Mouse (Mus musculus) granulocyte monocyte progenitor cell, adult 5-6 weeks (primary cell): ENCODE results near the gene Dyrk1b. TPM values are rescaled to one million over a fixed set of nuclear protein-coding genes. Genes with fewer than 3 reads are reported as not detected.
"Not testable (repeated sequence)": the region's sequence is repeated elsewhere in the genome, so short reads cannot be mapped to it uniquely, and the experiment has no call there.

Experiments used
- ATAC-seq: replicated peaks from 2 replicates; pipeline ENCODE4 v1.8.0; 2016; ENCODE audit warnings: mild to moderate bottlenecking, moderate TSS enrichment, inconsistent platforms; ENCODE audit not compliant: poor library complexity, severe bottlenecking
- total RNA-seq, 2 experiments: library from RNA; stranded (forward) in 1 of 2; stranded (reverse) in 1 of 2; fragments of 200-712, 200-1000 nt in 1 of 2; fragments of >200 nt in 1 of 2; fragmentation: Nextera tagmentation in 1 of 2; gene quantifications; 2 replicates each; pipeline ENCODE4 v1.2.3; 2014 to 2017

The Dyrk1b gene
- total RNA-seq, 2 experiments from 2014 or later: 1.2 to 2.3 TPM

GRCm38 (mm10) chr7:28191903-28192302 is 12.6 kb downstream of the Dyrk1b start:
- peak; percentile 81 for ATAC-seq

DNA sequence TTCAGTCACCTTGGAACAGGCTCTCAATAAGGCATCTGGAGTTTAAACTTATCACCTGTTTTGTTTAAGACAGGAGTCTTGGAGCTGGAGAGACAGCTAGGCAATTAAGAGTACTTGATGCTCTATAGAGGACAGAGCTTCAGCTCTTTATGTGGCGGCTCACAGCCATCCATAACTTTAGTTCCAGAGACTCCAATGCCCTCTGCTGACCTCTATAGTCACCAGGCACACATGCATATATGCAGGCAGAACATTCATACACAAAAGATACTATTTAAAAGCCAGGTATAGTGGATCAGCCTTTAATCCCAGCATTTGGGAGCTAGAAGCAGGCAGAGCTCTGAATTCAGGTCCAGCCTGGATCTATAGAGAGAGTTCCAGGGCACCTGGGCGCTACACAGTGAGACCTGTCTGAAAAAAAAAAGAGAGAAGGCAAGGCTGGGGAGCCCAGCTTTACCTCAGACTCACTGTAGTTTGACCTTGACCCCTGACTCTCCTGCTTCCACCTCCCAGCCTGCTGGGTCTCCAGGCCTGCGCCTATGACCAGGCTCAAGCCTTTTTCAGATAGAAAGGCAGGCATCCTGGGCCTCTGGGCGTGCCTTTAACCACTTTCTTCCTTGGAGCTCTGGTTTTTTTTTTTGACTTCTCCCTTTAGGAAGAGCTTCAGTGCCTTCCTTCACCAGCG is 16.3 kb downstream of the Dyrk1b start:
- ATAC-seq: no peak

GRCm38 (mm10) chr7:28196528-28196927 is 17.3 kb downstream of the Dyrk1b start:
- no peak for ATAC-seq

DNA sequence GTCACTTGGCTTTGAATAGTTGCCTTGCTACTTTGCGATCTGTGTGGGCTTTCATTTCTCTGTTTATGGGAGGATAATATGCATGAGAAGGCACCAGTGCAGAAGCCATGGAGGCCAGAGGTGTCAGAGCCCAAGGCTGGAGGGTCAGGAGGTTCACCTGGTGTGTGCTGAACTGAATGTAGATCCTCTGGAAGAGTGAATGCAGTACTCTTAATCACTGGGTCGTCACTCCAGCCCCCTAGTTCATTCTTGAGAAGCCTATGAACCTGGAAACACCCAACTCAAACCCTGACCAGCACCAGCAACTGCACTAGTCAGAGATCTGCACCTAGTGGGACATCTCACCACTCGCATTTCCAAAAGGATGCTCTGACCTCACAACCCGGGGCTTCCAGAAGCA is 19.8 kb downstream of the Dyrk1b start:
- no peak for ATAC-seq

DNA sequence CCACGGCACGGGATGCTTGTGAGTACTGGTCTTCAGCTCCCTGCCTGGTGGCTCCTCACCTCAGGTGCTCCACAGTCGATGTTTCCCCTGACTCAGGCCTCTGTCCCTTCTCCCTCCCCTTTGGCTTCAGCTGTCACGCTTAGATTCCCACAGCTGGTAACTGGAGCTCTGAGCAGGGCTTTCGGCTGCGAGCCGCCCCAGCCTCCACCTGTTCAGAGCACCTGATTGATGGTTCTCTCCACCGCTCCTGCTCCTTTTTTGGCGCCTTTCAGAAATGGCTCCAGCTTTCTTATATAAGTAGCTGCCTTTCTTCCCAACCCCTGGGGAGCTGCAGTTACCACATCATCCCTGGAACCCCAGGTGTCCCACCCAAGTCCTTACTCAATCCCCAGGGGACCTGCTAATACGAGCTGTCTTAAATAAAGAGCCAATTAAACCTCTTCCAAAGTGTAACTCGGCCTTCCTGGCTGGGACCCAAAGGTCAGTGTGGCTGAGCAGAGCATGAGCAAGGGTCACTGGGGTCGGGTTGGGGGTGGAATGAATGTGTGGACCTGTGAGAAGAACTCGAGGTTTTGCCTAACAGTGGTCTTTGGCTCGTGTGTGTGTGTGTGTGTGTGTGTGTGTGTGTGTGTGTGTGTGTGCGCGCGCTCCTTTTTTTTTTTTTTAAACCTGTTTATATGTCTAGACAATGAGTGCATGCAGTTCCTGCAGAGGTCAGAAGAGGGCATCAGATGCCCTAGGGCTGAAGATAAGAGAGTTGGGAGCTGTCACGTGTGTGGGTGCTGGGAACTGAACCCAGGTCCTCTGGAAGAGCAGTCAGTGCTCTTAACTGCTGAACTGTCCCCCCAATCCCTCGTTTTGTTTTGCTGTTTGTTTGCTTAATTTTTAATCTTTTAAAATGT is 24.2 kb downstream of the Dyrk1b start:
- no peak for ATAC-seq

DNA sequence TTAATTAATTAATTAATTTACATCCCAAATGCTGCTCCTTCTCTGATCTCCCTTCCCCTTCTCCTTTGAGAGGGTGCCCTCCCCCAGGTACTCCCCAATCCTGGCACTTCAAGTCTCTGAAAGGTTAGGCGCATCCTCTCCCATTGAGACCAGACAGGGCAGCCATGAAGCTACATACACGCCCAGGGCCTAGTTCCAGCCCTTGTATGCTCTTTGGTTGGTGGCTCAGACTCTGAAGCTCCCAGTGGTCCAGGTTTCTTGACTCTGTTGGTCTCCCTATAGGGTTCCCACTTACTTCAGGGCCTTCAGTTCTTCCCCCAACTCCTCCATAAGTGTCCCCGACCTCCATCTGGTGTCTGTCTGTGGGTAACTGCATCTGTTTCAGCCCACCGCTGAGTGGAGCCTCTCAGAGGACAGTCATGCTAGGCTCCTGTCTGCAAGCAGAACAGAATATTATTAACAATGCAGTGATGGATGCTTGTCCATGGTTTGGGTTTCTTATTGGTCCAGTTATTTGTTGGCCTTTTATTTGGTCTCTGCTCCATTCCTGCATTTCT is 26.9 kb downstream of the Dyrk1b start:
- no peak for ATAC-seq

GRCm38 (mm10) chr7:28208396-28208987 is 29.2 kb downstream of the Dyrk1b start:
- ATAC-seq: peak; percentile 25; the same call in 1 of the 2 replicates

DNA sequence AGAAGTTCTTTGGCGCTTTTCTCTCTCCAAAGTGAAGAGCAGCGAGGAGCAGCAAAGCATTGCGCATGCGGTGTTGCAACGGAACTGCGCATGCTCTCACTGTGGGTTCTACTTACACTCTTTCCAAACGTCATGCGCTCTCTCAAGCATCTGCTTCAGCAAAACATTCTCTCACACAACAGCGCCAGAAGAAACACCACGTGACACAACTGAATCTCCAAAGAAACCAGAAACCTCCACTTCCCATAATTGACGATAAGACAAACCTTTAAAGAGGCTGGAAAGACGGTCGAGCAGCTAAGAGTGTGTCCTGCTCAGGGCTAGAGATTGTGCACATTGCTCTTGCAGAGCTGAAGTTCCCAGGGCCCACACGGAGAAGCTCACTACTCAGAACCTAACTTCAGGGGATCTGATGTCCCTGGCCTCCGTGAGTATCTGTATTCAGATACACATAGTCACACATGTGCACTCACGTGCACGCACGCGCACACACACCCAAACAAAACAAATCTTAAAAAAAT is 29.8 kb downstream of the Dyrk1b start:
- peak; percentile 91 for ATAC-seq

GRCm38 (mm10) chr7:28210731-28211130 is 31.5 kb downstream of the Dyrk1b start:
- ATAC-seq: no peak

- ATAC-seq: peak; percentile 87
Measured at GRCm38 (mm10) chr7:28214142-28214541, 34.9 kb downstream of the Dyrk1b start.

- ATAC-seq: not testable (repeated sequence)
Measured at GRCm38 (mm10) chr7:28215950-28216349, 36.7 kb downstream of the Dyrk1b start.

- not testable (repeated sequence) for ATAC-seq
Measured at GRCm38 (mm10) chr7:28217811-28218210, 38.5 kb downstream of the Dyrk1b start.

- not testable (repeated sequence) for ATAC-seq
Measured at GRCm38 (mm10) chr7:28218951-28219740, 39.9 kb downstream of the Dyrk1b start.

DNA sequence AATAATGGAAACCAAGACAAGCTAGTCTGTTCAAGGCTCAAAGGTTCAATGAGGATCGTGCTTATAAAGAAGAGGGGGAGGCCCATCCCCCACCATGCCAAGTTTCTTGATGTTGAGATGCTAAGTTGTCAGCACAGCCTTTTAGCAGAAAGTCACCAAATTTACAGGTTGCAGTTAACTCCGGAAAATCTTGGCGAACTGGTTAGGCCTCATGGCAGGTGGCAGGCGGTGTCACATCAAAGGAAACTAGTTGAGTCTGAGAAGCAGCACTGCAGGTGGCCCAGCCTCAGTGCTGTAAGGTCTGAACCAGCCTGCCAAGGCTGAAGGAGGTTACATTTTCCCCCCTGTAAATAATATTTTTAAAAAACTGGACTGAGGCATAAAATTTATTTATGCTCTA is 47.6 kb downstream of the Dyrk1b start:
- ATAC-seq: not testable (repeated sequence)

- ATAC-seq: not testable (repeated sequence)
Measured at GRCm38 (mm10) chr7:28227421-28227820, 48.2 kb downstream of the Dyrk1b start.

Other genes starting within 250 kb of the Dyrk1b start
- 17.2 and 18.2 TPM in 2 replicates for gene Zfp780b, start 200.3 kb upstream of the Dyrk1b start, total RNA-seq (2014; fragmentation: Nextera tagmentation)
- gene Zfp780b, start 200.3 kb upstream of the Dyrk1b start, total RNA-seq (2017): 7.8 and 12.0 TPM in 2 replicates
- 3.1 and 4.8 TPM in 2 replicates for gene Zfp850, start 165.4 kb upstream of the Dyrk1b start, total RNA-seq (2014; fragmentation: Nextera tagmentation)
- gene Zfp850, start 165.4 kb upstream of the Dyrk1b start, total RNA-seq (2017): 11.9 and 12.2 TPM in 2 replicates
- gene Psmc4, start 129.4 kb upstream of the Dyrk1b start, total RNA-seq (2014; fragmentation: Nextera tagmentation): 151 and 161 TPM in 2 replicates
- 165 and 198 TPM in 2 replicates for gene Psmc4, start 129.4 kb upstream of the Dyrk1b start, total RNA-seq (2017)
- gene Fcgbp, start 108.2 kb upstream of the Dyrk1b start, total RNA-seq (2014; fragmentation: Nextera tagmentation): not detected in 2 replicates
- not detected in 2 replicates for gene Fcgbp, start 108.2 kb upstream of the Dyrk1b start, total RNA-seq (2017)
- gene 9530053A07Rik, start 50.0 kb upstream of the Dyrk1b start, total RNA-seq (2014; fragmentation: Nextera tagmentation): not detected in 2 replicates
- not detected in 2 replicates for gene 9530053A07Rik, start 50.0 kb upstream of the Dyrk1b start, total RNA-seq (2017)
- 226 and 268 TPM in 2 replicates for gene Fbl, start 9.8 kb upstream of the Dyrk1b start, total RNA-seq (2014; fragmentation: Nextera tagmentation)
- 234 and 267 TPM in 2 replicates for gene Fbl, start 9.8 kb upstream of the Dyrk1b start, total RNA-seq (2017)
- 1.2 and 2.3 TPM in 2 replicates for gene Eid2, start 88.4 kb downstream of the Dyrk1b start, total RNA-seq (2014; fragmentation: Nextera tagmentation)
- 2.0 and 2.8 TPM in 2 replicates for gene Eid2, start 88.4 kb downstream of the Dyrk1b start, total RNA-seq (2017)
- gene Eid2b, start 98.3 kb downstream of the Dyrk1b start, total RNA-seq (2014; fragmentation: Nextera tagmentation): 1.2 and 2.1 TPM in 2 replicates
- 1.6 and 1.9 TPM in 2 replicates for gene Eid2b, start 98.3 kb downstream of the Dyrk1b start, total RNA-seq (2017)
- not detected in 2 replicates for gene Selenov, start 111.7 kb downstream of the Dyrk1b start, total RNA-seq (2014; fragmentation: Nextera tagmentation)
- gene Selenov, start 111.7 kb downstream of the Dyrk1b start, total RNA-seq (2017): not detected in 2 replicates
- not detected in 2 replicates for gene Dll3, start 122.8 kb downstream of the Dyrk1b start, total RNA-seq (2014; fragmentation: Nextera tagmentation)
- gene Dll3, start 122.8 kb downstream of the Dyrk1b start, total RNA-seq (2017): 0.10 TPM in 1 of 2 replicates, not detected in the other
- gene Timm50, start 132.6 kb downstream of the Dyrk1b start, total RNA-seq (2014; fragmentation: Nextera tagmentation): 60.1 and 83.1 TPM in 2 replicates
- gene Timm50, start 132.6 kb downstream of the Dyrk1b start, total RNA-seq (2017): 45.8 and 47.7 TPM in 2 replicates
- 72.1 and 81.1 TPM in 2 replicates for gene Supt5, start 159.3 kb downstream of the Dyrk1b start, total RNA-seq (2014; fragmentation: Nextera tagmentation)
- gene Supt5, start 159.3 kb downstream of the Dyrk1b start, total RNA-seq (2017): 61.2 and 64.1 TPM in 2 replicates
- gene Rps16, start 171.2 kb downstream of the Dyrk1b start, total RNA-seq (2014; fragmentation: Nextera tagmentation): 4,181 and 4,473 TPM in 2 replicates
- gene Rps16, start 171.2 kb downstream of the Dyrk1b start, total RNA-seq (2017): 929 and 980 TPM in 2 replicates
- 4.1 and 6.1 TPM in 2 replicates for gene Plekhg2, start 193.1 kb downstream of the Dyrk1b start, total RNA-seq (2014; fragmentation: Nextera tagmentation)
- 0.88 and 1.1 TPM in 2 replicates for gene Plekhg2, start 193.1 kb downstream of the Dyrk1b start, total RNA-seq (2017)
- gene Zfp36, start 200.8 kb downstream of the Dyrk1b start, total RNA-seq (2014; fragmentation: Nextera tagmentation): 37.1 and 55.8 TPM in 2 replicates
- gene Zfp36, start 200.8 kb downstream of the Dyrk1b start, total RNA-seq (2017): 30.8 and 41.3 TPM in 2 replicates
- 19.2 and 25.5 TPM in 2 replicates for gene Med29, start 213.2 kb downstream of the Dyrk1b start, total RNA-seq (2014; fragmentation: Nextera tagmentation)
- gene Med29, start 213.2 kb downstream of the Dyrk1b start, total RNA-seq (2017): 16.7 and 18.5 TPM in 2 replicates
- gene Paf1, start 213.5 kb downstream of the Dyrk1b start, total RNA-seq (2014; fragmentation: Nextera tagmentation): 97.6 and 111 TPM in 2 replicates
- gene Paf1, start 213.5 kb downstream of the Dyrk1b start, total RNA-seq (2017): 136 and 170 TPM in 2 replicates